Mouse (Mus musculus): Measurements from ENCODE around the gene Dcun1d4.

The Dcun1d4 gene

GRCm38 (mm10) chr5:73598943-73599695, 118.3 kb downstream of the Dcun1d4 start:
- WGBS: 75% methylated on average over 5 of the region's 5 CpGs

DNA sequence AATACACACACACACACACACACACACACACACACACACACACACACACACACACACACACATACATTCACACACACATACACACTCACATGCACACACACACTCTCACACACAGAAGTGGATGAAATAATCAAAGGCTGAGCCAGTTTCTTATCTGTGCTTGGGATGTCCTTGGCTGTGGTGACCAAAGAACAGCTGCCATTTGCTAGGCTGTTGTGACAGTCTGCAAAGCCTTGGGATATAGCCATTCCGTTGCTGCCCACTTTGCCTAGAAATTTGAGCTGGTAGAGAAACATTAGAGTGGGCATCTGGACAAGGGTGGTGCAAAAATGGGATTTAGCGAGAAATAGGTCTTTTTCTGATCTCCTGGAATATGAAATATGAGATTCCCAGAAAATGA, 119.2 kb downstream of the Dcun1d4 start:
- 65% methylated on average over 2 of the region's 2 CpGs for WGBS

GRCm38 (mm10) chr5:73601361-73601763, 120.6 kb downstream of the Dcun1d4 start:
- 50% methylated on average over 8 of the region's 8 CpGs for WGBS

DNA sequence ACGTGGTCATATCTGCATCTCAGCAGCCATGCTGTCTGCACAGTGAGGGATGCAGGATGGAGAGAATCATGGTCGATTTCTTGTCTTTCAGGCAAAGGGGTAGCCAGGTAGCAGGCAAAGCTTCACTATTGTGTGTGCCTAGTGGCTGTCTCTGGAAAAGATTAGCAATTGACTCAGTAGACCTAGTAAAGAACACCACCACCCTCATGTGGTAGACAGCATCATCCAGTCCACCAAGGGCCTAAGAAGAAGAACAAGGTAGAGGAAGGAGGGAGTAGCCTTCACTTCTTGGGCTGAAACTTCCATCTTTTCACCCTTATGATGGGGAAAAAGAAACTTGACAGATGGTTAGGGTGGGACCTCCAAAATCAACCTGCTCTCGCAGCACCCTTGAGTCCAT, 122.1 kb downstream of the Dcun1d4 start:
- 89% methylated on average over 3 of the region's 3 CpGs for WGBS

DNA sequence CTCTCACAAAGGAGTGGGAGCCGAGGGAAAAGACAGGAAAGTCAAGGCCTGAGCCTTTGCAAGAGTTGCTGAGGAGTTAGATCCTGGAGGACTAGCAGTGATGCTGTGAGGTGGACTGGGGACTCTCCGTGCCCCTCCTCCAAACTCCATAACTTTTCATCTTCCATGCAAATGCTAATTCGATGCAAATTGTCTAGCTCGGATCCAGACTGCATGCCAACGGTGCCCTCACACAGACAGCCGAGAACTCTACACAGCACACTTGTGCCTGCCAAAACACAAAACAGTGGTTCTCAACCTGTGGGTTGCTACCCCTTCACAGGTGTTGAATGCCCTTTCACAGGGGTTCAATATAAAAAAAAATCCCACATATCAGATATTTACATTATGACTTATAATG, 123.7 kb downstream of the Dcun1d4 start:
- 38% methylated on average over 6 of the region's 6 CpGs for WGBS

- 44% methylated on average over 6 of the region's 6 CpGs for WGBS
Observed at GRCm38 (mm10) chr5:73604964-73605363, 124.2 kb downstream of the Dcun1d4 start.

Measured in cerebral cortex, adult 2 months (tissue).